In genomic region chr11:117963091-117963793, GRCm38 (mm10) we compare ENCODE assay signal across 8 mouse cellular contexts. TPM values are rescaled to one million over a fixed set of nuclear protein-coding genes. Genes with fewer than 3 reads are reported as not detected.
DNase-seq lines count a peak whose midpoint lies in the region; ATAC-seq and TF ChIP-seq lines count a peak whose summit lies in the region.

No protein-coding gene starts in this region.

- H3K4me3 ChIP-seq in cortical plate, adult 2 months (ENCODE audit: insufficient read depth, low read length), result peak overlapping the region; percentile 19

- no peak for TF ChIP-seq CTCF in cortical plate, adult 2 months (IDR thresholded peaks at IDR 0.05; ENCODE audit: extremely low read depth, insufficient read depth, low read length)

- intact Hi-C loops in left cerebral cortex, postnatal 10 days (cut with DNase I), result no loop called here

- peaks cover 8% of the 10 kb centered on the region for H3K4me1 ChIP-seq in cortical plate, adult 2 months (ENCODE audit: control insufficient read depth, insufficient read depth, low read length)

- peak; percentile 26; the same call in 1 of the 2 replicates for TF ChIP-seq POLR2A in cortical plate, adult 2 months (IDR thresholded peaks at IDR 0.05; ENCODE audit: extremely low read depth, insufficient read depth, low read length)

- peak; percentile 99 for DNase-seq in gastrocnemius, postnatal 10 days
- peak; percentile 93 to 98 for DNase-seq in left cerebral cortex, postnatal 10 days (ENCODE audit: extremely low spot score in 1 of 2, low spot score in 2 of 2)
- DNase-seq in right cerebral cortex, postnatal 25 days, result peak; percentile 96
- DNase-seq in urinary bladder, postnatal 4 days (ENCODE audit: low spot score in 2 of 2), result peak; percentile 99 to 100

- peak overlapping the region; percentile 89 for H3K27ac ChIP-seq in cortical plate, adult 2 months (ENCODE audit: insufficient read depth, low read length)

- peak; percentile 75 for ATAC-seq in activated CD4-positive, CD25-positive, alpha-beta regulatory T cell, adult 4 months
- ATAC-seq in inflammation-experienced regulatory T-cells, adult 6 months, result peak; percentile 74
- peak; percentile 93 for ATAC-seq in megakaryocyte-erythroid progenitor cell, adult 5-6 weeks (replicated peaks; ENCODE audit: low FRiP score, low TSS enrichment, poor library complexity, severe bottlenecking)

RNA-seq across cellular contexts. Expression of gene Socs3, which starts 6.6 kb away (rescaled TPM):
- polyA plus RNA-seq in activated CD4-positive, CD25-positive, alpha-beta regulatory T cell, adult 4 months (2017; shearing (Covaris generic)), result 10 to 100 TPM; 42.5 to 43.1 TPM
- polyA plus RNA-seq in cortical plate, adult 2 months (2012; rRNA removed), result 5.0 TPM in 2 replicates
- 1 to 10 TPM; 6.2 to 9.8 TPM for total RNA-seq in gastrocnemius, postnatal 10 days (2021)
- 10 to 100 TPM; 21.7 to 47.4 (median 28.6) TPM for polyA plus RNA-seq in inflammation-experienced regulatory T-cells, adult 6 months (2017; shearing (Covaris generic))
- 1 to 10 TPM; 2.3 to 2.6 TPM for total RNA-seq in left cerebral cortex, postnatal 10 days (2021)
- total RNA-seq in megakaryocyte-erythroid progenitor cell, adult 5-6 weeks (2014; fragmentation: Nextera tagmentation), result not detected in 2 replicates
- total RNA-seq in megakaryocyte-erythroid progenitor cell, adult 5-6 weeks (2017), result 2.0 and 3.5 TPM in 2 replicates

RNA-seq across cellular contexts. Expression of gene Pgs1, which starts 22.9 kb away (rescaled TPM):
- 10 to 100 TPM; 34.6 to 38.3 TPM for polyA plus RNA-seq in activated CD4-positive, CD25-positive, alpha-beta regulatory T cell, adult 4 months (2017; shearing (Covaris generic))
- polyA plus RNA-seq in cortical plate, adult 2 months (2012; rRNA removed), result 81.6 and 86.6 TPM in 2 replicates
- total RNA-seq in gastrocnemius, postnatal 10 days (2021), result 10 to 100 TPM; 17.8 to 21.6 TPM
- 10 to 100 TPM; 26.4 to 38.4 (median 36.7) TPM for polyA plus RNA-seq in inflammation-experienced regulatory T-cells, adult 6 months (2017; shearing (Covaris generic))
- 10 to 100 TPM; 58.6 to 62.3 TPM for total RNA-seq in left cerebral cortex, postnatal 10 days (2021)
- total RNA-seq in megakaryocyte-erythroid progenitor cell, adult 5-6 weeks (2014; fragmentation: Nextera tagmentation), result 20.5 and 27.5 TPM in 2 replicates
- total RNA-seq in megakaryocyte-erythroid progenitor cell, adult 5-6 weeks (2017), result 5.6 and 6.4 TPM in 2 replicates

Comparison
In these comparisons a context has a peak if more than half of its experiments do, and no peak if none do; other contexts are left out.
1. Peak in every context shown above with its lines: DNase-seq, ATAC-seq, H3K4me3 ChIP-seq and H3K27ac ChIP-seq.